9 mouse cellular contexts compared by ENCODE assay signal in genomic region chr5:140419442-140420080, GRCm38 (mm10). TPM values are rescaled to one million over a fixed set of nuclear protein-coding genes. Genes with fewer than 3 reads are reported as not detected.
A peak's percentile ranks its signal among the peaks of the same experiment; 100 is the strongest.
DNase-seq lines count a peak whose midpoint lies in the region; ATAC-seq and TF ChIP-seq lines count a peak whose summit lies in the region.
"Had no signal": no experiment of that assay in that cellular context is flagged by ENCODE, and none has a peak within 500 bp of the region (broad histone marks: within the 10 kb centered on the region; RNA-seq: fewer than 3 reads in every experiment).

No protein-coding gene starts in this region.

- peak overlapping the region; percentile 100 for H3K4me3 ChIP-seq in neural tube, embryonic 11.5 days (ENCODE audit: low read depth, low read length)
- H3K4me3 ChIP-seq in limb, embryonic 13.5 days: peak overlapping the region; percentile 100
- H3K4me3 ChIP-seq in midbrain, postnatal 0 days (ENCODE audit: low read depth, low read length): peak overlapping the region; percentile 99

- peaks cover 20% of the 10 kb centered on the region for H3K4me1 ChIP-seq in neural tube, embryonic 11.5 days (ENCODE audit: control insufficient read depth, insufficient read depth, low read length)
- peaks cover 28% of the 10 kb centered on the region for H3K4me1 ChIP-seq in limb, embryonic 13.5 days
- peaks cover 12% of the 10 kb centered on the region; the same call in 1 of the 2 replicates for H3K4me1 ChIP-seq in midbrain, postnatal 0 days (ENCODE audit: insufficient read depth, low read length)

- H3K9ac ChIP-seq in neural tube, embryonic 11.5 days (ENCODE audit: low read length): peak overlapping the region; percentile 98
- H3K9ac ChIP-seq in limb, embryonic 13.5 days: peak overlapping the region; percentile 98
- peak overlapping the region; percentile 99 for H3K9ac ChIP-seq in midbrain, postnatal 0 days (replicated peaks; ENCODE audit: low read length, poor library complexity, severe bottlenecking)

- no peaks in the 10 kb centered on the region for H3K27me3 ChIP-seq in neural tube, embryonic 11.5 days (ENCODE audit: control insufficient read depth, insufficient read depth, low read length)
- H3K27me3 ChIP-seq in limb, embryonic 13.5 days: no peaks in the 10 kb centered on the region
- H3K27me3 ChIP-seq in midbrain, postnatal 0 days (ENCODE audit: insufficient read depth, low read length): no peaks in the 10 kb centered on the region

- no peak for TF ChIP-seq CTCF in midbrain, postnatal 0 days (IDR thresholded peaks at IDR 0.05)

- WGBS in neural tube, embryonic 11.5 days: under 1% methylated on average over 59 of the region's 62 CpGs
- under 1% methylated on average over 62 of the region's 62 CpGs for WGBS in limb, embryonic 13.5 days
- WGBS in midbrain, postnatal 0 days: 0% methylated on average over 53 of the region's 62 CpGs

- 0 out of 2 replicates have a peak, but pooled peaks cover 2% of the 10 kb centered on the region for H3K36me3 ChIP-seq in neural tube, embryonic 11.5 days (ENCODE audit: control insufficient read depth, insufficient read depth, low read length)
- H3K36me3 ChIP-seq in limb, embryonic 13.5 days: peaks cover 13% of the 10 kb centered on the region
- no peaks in the 10 kb centered on the region for H3K36me3 ChIP-seq in midbrain, postnatal 0 days (ENCODE audit: insufficient read depth, low read length)

- peak overlapping the region; percentile 73 for H3K27ac ChIP-seq in neural tube, embryonic 11.5 days (ENCODE audit: low read depth, low read length)
- peak overlapping the region; percentile 98 for H3K27ac ChIP-seq in limb, embryonic 13.5 days
- peak overlapping the region; percentile 96 for H3K27ac ChIP-seq in midbrain, postnatal 0 days (ENCODE audit: low read depth, low read length)

- H3K9me3 ChIP-seq in neural tube, embryonic 11.5 days (ENCODE audit: control insufficient read depth, low read length): no peaks in the 10 kb centered on the region
- no peaks in the 10 kb centered on the region for H3K9me3 ChIP-seq in limb, embryonic 13.5 days
- H3K9me3 ChIP-seq in midbrain, postnatal 0 days (ENCODE audit: low read length): no peaks in the 10 kb centered on the region

- peak overlapping the region; percentile 90 for H3K4me2 ChIP-seq in neural tube, embryonic 11.5 days (ENCODE audit: low read depth)
- peak overlapping the region; percentile 93 for H3K4me2 ChIP-seq in limb, embryonic 13.5 days (replicated peaks)
- H3K4me2 ChIP-seq in midbrain, postnatal 0 days (ENCODE audit: low read depth, low read length, poor library complexity, severe bottlenecking): peak overlapping the region; percentile 74

- peak; percentile 29 for DNase-seq in cerebellum, adult 9-10 months
- DNase-seq in cerebellum, adult 11 months: no peak
- peak; percentile 18 for DNase-seq in neural tube, embryonic 11.5 days (ENCODE audit: low spot score)
- no peak for DNase-seq in neural tube, embryonic 10.5 days (ENCODE audit: extremely low spot score, low spot score)
- no peak for DNase-seq in midbrain, postnatal 0 days (ENCODE audit: low spot score)

- ATAC-seq in neural tube, embryonic 11.5 days (ENCODE audit: insufficient read depth, low FRiP score, low TSS enrichment): 0 out of 2 replicates have a peak, but pooled peaks have one; percentile 29
- peak; percentile 45 for ATAC-seq in erythroblast, adult 5-6 weeks (replicated peaks; ENCODE audit: low FRiP score, poor library complexity, severe bottlenecking)
- 0 out of 2 replicates have a peak, but pooled peaks have one; percentile 13 for ATAC-seq in limb, embryonic 13.5 days (ENCODE audit: low FRiP score, low read depth)
- 0 out of 2 replicates have a peak, but pooled peaks have one; percentile 21 for ATAC-seq in midbrain, postnatal 0 days (ENCODE audit: low FRiP score)
- ATAC-seq in activated CD4-positive, CD25-positive, alpha-beta regulatory T cell, adult 4 months: no peak

RNA-seq across cellular contexts. Expression of gene Eif3b, which starts 0.4 kb away (rescaled TPM):
- polyA plus RNA-seq in neural tube, embryonic 11.5 days (2014; fragmentation: Nextera tagmentation; extraction: Ambion mirVana): 195 and 198 TPM in 2 replicates
- 58.0 and 74.0 TPM in 2 replicates for total RNA-seq in erythroblast, adult 5-6 weeks (2015; ENCODE audit: low replicate concordance)
- total RNA-seq in erythroblast, adult 5-6 weeks (2017; ENCODE audit: low replicate concordance): 17.0 and 37.8 TPM in 2 replicates
- polyA plus RNA-seq in limb, embryonic 13.5 days (2015; fragmentation: Nextera tagmentation; extraction: Ambion mirVana): 101 and 111 TPM in 2 replicates
- total RNA-seq in midbrain, postnatal 0 days (2014; rRNA removed): 36.6 and 41.3 TPM in 2 replicates
- polyA plus RNA-seq in midbrain, postnatal 0 days (2015; fragmentation: Nextera tagmentation; extraction: Ambion mirVana): 53.7 and 54.5 TPM in 2 replicates
- polyA plus RNA-seq in activated CD4-positive, CD25-positive, alpha-beta regulatory T cell, adult 4 months (2017; shearing (Covaris generic)): 10 to 100 TPM; 28.6 to 32.4 TPM

RNA-seq across cellular contexts. Expression of gene Gm4869, which starts 25.9 kb away (rescaled TPM):
- not detected in 2 replicates for polyA plus RNA-seq in neural tube, embryonic 11.5 days (2014; fragmentation: Nextera tagmentation; extraction: Ambion mirVana)
- not detected in 2 replicates for total RNA-seq in erythroblast, adult 5-6 weeks (2015; ENCODE audit: low replicate concordance)
- total RNA-seq in erythroblast, adult 5-6 weeks (2017; ENCODE audit: low replicate concordance): not detected in 2 replicates
- polyA plus RNA-seq in limb, embryonic 13.5 days (2015; fragmentation: Nextera tagmentation; extraction: Ambion mirVana): not detected in 2 replicates
- total RNA-seq in midbrain, postnatal 0 days (2014; rRNA removed): not detected in 2 replicates
- polyA plus RNA-seq in midbrain, postnatal 0 days (2015; fragmentation: Nextera tagmentation; extraction: Ambion mirVana): not detected in 2 replicates
- polyA plus RNA-seq in activated CD4-positive, CD25-positive, alpha-beta regulatory T cell, adult 4 months (2017; shearing (Covaris generic)): not detected
- total RNA-seq: layer of hippocampus, adult 18-20 months had no signal

RNA-seq across cellular contexts. Expression of gene Snx8, which starts 30.5 kb away (rescaled TPM):
- polyA plus RNA-seq in neural tube, embryonic 11.5 days (2014; fragmentation: Nextera tagmentation; extraction: Ambion mirVana): 8.4 and 10.0 TPM in 2 replicates
- total RNA-seq in erythroblast, adult 5-6 weeks (2015; ENCODE audit: low replicate concordance): 1.0 and 1.2 TPM in 2 replicates
- 0.94 and 1.7 TPM in 2 replicates for total RNA-seq in erythroblast, adult 5-6 weeks (2017; ENCODE audit: low replicate concordance)
- polyA plus RNA-seq in limb, embryonic 13.5 days (2015; fragmentation: Nextera tagmentation; extraction: Ambion mirVana): 23.7 and 25.8 TPM in 2 replicates
- 78.4 and 86.8 TPM in 2 replicates for total RNA-seq in midbrain, postnatal 0 days (2014; rRNA removed)
- polyA plus RNA-seq in midbrain, postnatal 0 days (2015; fragmentation: Nextera tagmentation; extraction: Ambion mirVana): 46.9 and 48.9 TPM in 2 replicates
- 1 to 10 TPM in 1 of 2 experiments, under 1 TPM in 1; 0.26 to 1.3 TPM for polyA plus RNA-seq in activated CD4-positive, CD25-positive, alpha-beta regulatory T cell, adult 4 months (2017; shearing (Covaris generic))

Comparison
In these comparisons a context has a peak if more than half of its experiments do, and no peak if none do; other contexts are left out.
1. DNase-seq: peak in cerebellum, adult 9-10 months (single experiment) and neural tube, embryonic 11.5 days (single experiment); none in cerebellum, adult 11 months (single experiment), neural tube, embryonic 10.5 days (single experiment) and midbrain, postnatal 0 days (single experiment).
2. Peak in every context shown above with its lines, with median percentiles within 50 percentile points of each other: H3K27ac ChIP-seq, H3K4me2 ChIP-seq, H3K4me3 ChIP-seq and H3K9ac ChIP-seq.